Mouse (Mus musculus) cortical plate, adult 2 months (tissue): Measurements from ENCODE around the gene Ednra.

Source experiments
- CTCF ChIP-seq: fragments of 200-500 bp; IDR thresholded peaks from 2 replicates; pipeline ENCODE4 v1.5.1; 2011; ENCODE audit warnings: mild to moderate bottlenecking, control low read depth, low read length; ENCODE audit not compliant: insufficient read depth; ENCODE audit errors: extremely low read depth
- POLR2A ChIP-seq: fragments of 200-500 bp; IDR thresholded peaks from 2 replicates; pipeline ENCODE4 v1.6.1; 2011; ENCODE audit warnings: mild to moderate bottlenecking, low read length, control low read depth; ENCODE audit not compliant: insufficient read depth; ENCODE audit errors: extremely low read depth

DNA sequence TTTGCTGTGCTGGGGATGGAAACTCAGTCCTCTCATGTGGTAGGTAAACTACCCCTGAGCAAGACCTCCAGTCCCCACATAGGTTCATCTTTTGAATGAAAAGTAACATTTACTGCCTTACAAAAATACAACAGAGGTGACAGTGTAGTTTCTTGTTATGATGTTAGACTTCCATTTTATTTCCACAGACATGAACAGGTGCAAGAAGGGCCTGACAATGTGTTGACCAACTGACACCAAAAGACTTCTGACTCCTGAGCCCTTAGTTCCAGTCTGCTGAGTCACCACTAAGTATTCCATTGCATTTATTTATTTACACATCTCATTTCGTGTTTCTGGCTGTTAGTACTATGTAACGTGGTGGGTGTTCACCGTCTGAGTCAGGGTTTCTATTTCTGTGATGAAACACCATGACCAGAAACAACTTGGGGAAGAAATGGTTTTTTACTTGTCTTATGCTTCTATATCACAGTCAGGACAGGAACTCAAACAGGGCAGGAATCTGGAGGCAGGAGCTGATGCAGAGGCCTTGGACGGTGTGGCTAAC is 64.7 kb downstream of the Ednra start:
- no peak for TF ChIP-seq POLR2A
- no peak for TF ChIP-seq CTCF
